Mouse (Mus musculus) cerebellum, adult 2 months (tissue): Measurements from ENCODE around the gene Rab3c.

Experiments
- CTCF ChIP-seq: fragments of 200-500 bp; IDR thresholded peaks from 2 replicates; pipeline ENCODE4 v1.5.1; 2011; ENCODE audit warnings: low read depth, mild to moderate bottlenecking, control low read depth, low read length, moderate library complexity, borderline replicate concordance; ENCODE audit not compliant: insufficient read depth
- POLR2A ChIP-seq: fragments of 200-500 bp; IDR thresholded peaks from 2 replicates; pipeline ENCODE4 v1.6.1; 2011; ENCODE audit warnings: low read length, control low read depth, borderline replicate concordance; ENCODE audit not compliant: insufficient read depth

- no peak for TF ChIP-seq POLR2A
- no peak for TF ChIP-seq CTCF
Observed at GRCm38 (mm10) chr13:110018941-110019743, 261.7 kb downstream of the Rab3c start.
